Mouse (Mus musculus): ENCODE data around the gene Zfp992. TPM values are rescaled to one million over a fixed set of nuclear protein-coding genes. Genes with fewer than 3 reads are reported as not detected.
A peak's percentile ranks its signal among the peaks of the same experiment; 100 is the strongest.
"Not testable (repeated sequence)": the region's sequence is repeated elsewhere in the genome, so short reads cannot be mapped to it uniquely, and the experiment has no call there.

Zfp992 gene
- polyA plus RNA-seq, 1 experiment from 2014 or later, result 3.0 TPM

DNA sequence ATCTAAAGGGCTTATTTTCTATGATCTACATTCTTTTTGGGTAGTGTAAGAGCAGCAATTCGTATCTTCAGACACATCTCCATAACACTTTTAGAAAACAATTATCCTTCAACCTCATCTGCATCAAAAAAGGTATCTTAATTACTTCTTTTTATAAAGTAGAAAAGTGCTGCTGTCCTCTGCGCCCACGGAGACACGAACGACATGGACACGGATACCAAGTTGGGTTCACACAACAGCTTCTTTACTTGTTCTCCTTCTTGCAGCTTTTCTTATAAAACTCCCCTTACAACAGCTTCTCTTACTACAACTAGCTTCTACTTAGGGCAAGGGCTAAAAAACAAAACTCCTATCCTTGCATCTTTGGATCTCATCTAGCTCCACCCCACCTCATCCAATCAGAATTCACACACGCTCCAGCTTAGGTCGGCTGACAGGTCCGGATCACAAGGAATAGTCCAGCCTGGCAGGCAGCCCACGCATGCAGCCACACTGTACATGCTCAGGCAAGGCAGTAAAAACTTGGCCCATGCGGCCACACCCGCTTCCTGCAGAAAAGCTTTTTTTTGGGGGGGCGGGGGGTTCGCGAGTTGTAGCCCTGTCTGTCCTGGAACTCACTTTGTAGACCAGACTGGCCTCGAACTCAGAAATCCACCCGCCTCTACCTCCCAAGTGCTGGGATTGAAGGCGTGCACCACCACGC lies 15.0 kb downstream of the Zfp992 start:
- not testable (repeated sequence) for H3K9me3 ChIP-seq (ENCODE audit: control insufficient read depth, low read length); H3K27ac ChIP-seq (ENCODE audit: low read length); H3K4me2 ChIP-seq (ENCODE audit: low read depth, low read length); H3K27me3 ChIP-seq (replicated peaks; ENCODE audit: control insufficient read depth, insufficient read depth, low read length); ATAC-seq; H3K4me3 ChIP-seq (ENCODE audit: low read length); H3K36me3 ChIP-seq (ENCODE audit: control insufficient read depth, insufficient read depth, low read length); H3K9ac ChIP-seq (ENCODE audit: low read depth, low read length); H3K4me1 ChIP-seq (ENCODE audit: control insufficient read depth, insufficient read depth, low read length)
- WGBS, result 86% methylated on average over 17 of the region's 19 CpGs

- H3K4me3 ChIP-seq (ENCODE audit: low read length), result not testable (repeated sequence)
These were observed 21.2 kb downstream of the Zfp992 start for GRCm38 (mm10) chr4:146469984-146470383.

DNA sequence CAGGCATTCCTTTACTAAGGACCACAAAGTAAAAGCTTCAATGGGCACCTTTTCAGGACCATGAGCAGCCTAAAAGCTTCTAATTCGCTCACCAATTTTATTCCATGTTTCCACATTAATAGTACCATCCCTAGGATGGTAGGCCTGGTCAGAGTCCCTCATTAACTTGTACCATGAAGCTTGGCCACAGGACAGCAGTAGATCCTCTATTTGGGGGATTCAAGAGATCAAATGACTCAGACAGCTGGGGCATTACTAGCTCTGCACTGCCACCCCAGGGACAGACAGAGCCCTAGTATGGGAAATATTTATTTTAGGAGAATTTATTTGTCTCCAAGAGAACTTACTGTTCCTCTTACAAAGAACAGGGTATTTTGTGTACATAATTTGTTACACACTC lies 25.4 kb downstream of the Zfp992 start:
- not testable (repeated sequence) for H3K9ac ChIP-seq (ENCODE audit: low read depth, low read length); H3K4me1 ChIP-seq (ENCODE audit: control insufficient read depth, insufficient read depth, low read length); H3K36me3 ChIP-seq (ENCODE audit: control insufficient read depth, insufficient read depth, low read length); H3K4me2 ChIP-seq (ENCODE audit: low read depth, low read length); H3K27ac ChIP-seq (ENCODE audit: low read length); H3K27me3 ChIP-seq (replicated peaks; ENCODE audit: control insufficient read depth, insufficient read depth, low read length); H3K4me3 ChIP-seq (ENCODE audit: low read length)
- peaks cover 20% of the 10 kb centered on the region for H3K9me3 ChIP-seq (ENCODE audit: control insufficient read depth, low read length)
- whole genome bisulfite sequencing, result no CpG with 5 or more reads among the region's 1 CpGs
- peak; percentile 19; the same call in 1 of the 2 replicates for ATAC-seq

More at GRCm38 (mm10) chr4:146469984-146470383, 21.2 kb downstream of the Zfp992 start:
- H3K4me1 ChIP-seq (ENCODE audit: control insufficient read depth, insufficient read depth, low read length); H3K4me2 ChIP-seq (ENCODE audit: low read depth, low read length); H3K27me3 ChIP-seq (replicated peaks; ENCODE audit: control insufficient read depth, insufficient read depth, low read length); H3K9me3 ChIP-seq (ENCODE audit: control insufficient read depth, low read length); H3K27ac ChIP-seq (ENCODE audit: low read length); H3K9ac ChIP-seq (ENCODE audit: low read depth, low read length); H3K36me3 ChIP-seq (ENCODE audit: control insufficient read depth, insufficient read depth, low read length): not testable (repeated sequence)
- ATAC-seq, result 0 out of 2 replicates have a peak, but pooled peaks have one; percentile 11
- WGBS, result 94% methylated on average over 10 of the region's 12 CpGs

- not testable (repeated sequence) for H3K4me3 ChIP-seq (ENCODE audit: low read length); H3K27ac ChIP-seq (ENCODE audit: low read length); H3K4me2 ChIP-seq (ENCODE audit: low read depth, low read length); H3K27me3 ChIP-seq (replicated peaks; ENCODE audit: control insufficient read depth, insufficient read depth, low read length); H3K9ac ChIP-seq (ENCODE audit: low read depth, low read length); H3K36me3 ChIP-seq (ENCODE audit: control insufficient read depth, insufficient read depth, low read length); H3K4me1 ChIP-seq (ENCODE audit: control insufficient read depth, insufficient read depth, low read length)
- H3K9me3 ChIP-seq (ENCODE audit: control insufficient read depth, low read length), result peaks cover 17% of the 10 kb centered on the region
- 53% methylated on average over 56 of the region's 94 CpGs for WGBS
- peak; percentile 79 for ATAC-seq
These were observed 26.2 kb downstream of the Zfp992 start for GRCm38 (mm10) chr4:146474716-146475676.

GRCm38 (mm10) chr4:146476260-146476659 lies 27.4 kb downstream of the Zfp992 start:
- ATAC-seq, result not testable (repeated sequence)
- peaks cover 23% of the 10 kb centered on the region for H3K9me3 ChIP-seq (ENCODE audit: control insufficient read depth, low read length)
- 96% methylated on average over 2 of the region's 2 CpGs for WGBS

GRCm38 (mm10) chr4:146476959-146477358 lies 28.1 kb downstream of the Zfp992 start:
- WGBS, result 82% methylated on average over 3 of the region's 3 CpGs
- not testable (repeated sequence) for H3K4me3 ChIP-seq (ENCODE audit: low read length); H3K4me2 ChIP-seq (ENCODE audit: low read depth, low read length); ATAC-seq; H3K36me3 ChIP-seq (ENCODE audit: control insufficient read depth, insufficient read depth, low read length); H3K9ac ChIP-seq (ENCODE audit: low read depth, low read length); H3K27me3 ChIP-seq (replicated peaks; ENCODE audit: control insufficient read depth, insufficient read depth, low read length); H3K27ac ChIP-seq (ENCODE audit: low read length); H3K4me1 ChIP-seq (ENCODE audit: control insufficient read depth, insufficient read depth, low read length)
- peaks cover 28% of the 10 kb centered on the region for H3K9me3 ChIP-seq (ENCODE audit: control insufficient read depth, low read length)

More at GRCm38 (mm10) chr4:146476260-146476659, 27.4 kb downstream of the Zfp992 start:
- H3K4me3 ChIP-seq (ENCODE audit: low read length); H3K36me3 ChIP-seq (ENCODE audit: control insufficient read depth, insufficient read depth, low read length); H3K27me3 ChIP-seq (replicated peaks; ENCODE audit: control insufficient read depth, insufficient read depth, low read length); H3K9ac ChIP-seq (ENCODE audit: low read depth, low read length); H3K4me2 ChIP-seq (ENCODE audit: low read depth, low read length); H3K27ac ChIP-seq (ENCODE audit: low read length); H3K4me1 ChIP-seq (ENCODE audit: control insufficient read depth, insufficient read depth, low read length): not testable (repeated sequence)

DNA sequence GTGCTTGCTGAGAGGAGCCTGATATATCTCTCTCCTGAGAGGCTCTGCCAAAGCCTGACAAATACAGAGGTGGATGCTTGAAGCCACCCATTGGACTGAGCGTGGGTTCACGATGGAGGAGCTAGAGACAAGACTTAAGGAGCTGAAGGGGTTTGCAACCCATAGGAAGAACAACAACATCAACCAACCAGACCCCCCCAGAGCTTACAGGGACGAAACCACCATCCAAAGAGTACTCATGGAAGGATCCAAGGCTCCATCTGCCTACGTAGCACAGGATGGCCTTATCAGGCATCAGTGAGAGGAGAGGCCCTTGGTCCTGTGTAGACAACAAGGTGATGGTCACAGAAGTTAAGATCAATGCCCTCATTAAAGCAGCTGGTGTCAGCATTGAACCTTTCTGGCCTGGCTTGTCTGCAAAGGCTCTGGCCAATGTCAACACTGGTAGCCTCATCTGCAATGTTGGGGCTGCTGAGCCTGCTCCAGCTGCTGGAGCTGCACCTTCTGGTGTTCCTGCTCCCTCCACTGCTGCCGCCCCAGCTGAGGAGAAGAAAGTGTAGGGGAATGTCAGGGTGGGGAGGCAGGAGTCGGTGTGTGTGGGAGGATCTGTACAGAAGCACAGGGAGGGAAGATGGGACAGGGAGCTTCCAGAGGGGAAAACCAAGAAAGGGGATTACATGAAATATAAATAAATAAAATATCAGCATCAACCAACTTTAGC lies 31.7 kb downstream of the Zfp992 start:
- not testable (repeated sequence) for H3K9ac ChIP-seq (ENCODE audit: low read depth, low read length); H3K4me1 ChIP-seq (ENCODE audit: control insufficient read depth, insufficient read depth, low read length); H3K4me2 ChIP-seq (ENCODE audit: low read depth, low read length); H3K4me3 ChIP-seq (ENCODE audit: low read length); H3K27me3 ChIP-seq (replicated peaks; ENCODE audit: control insufficient read depth, insufficient read depth, low read length); H3K36me3 ChIP-seq (ENCODE audit: control insufficient read depth, insufficient read depth, low read length); H3K27ac ChIP-seq (ENCODE audit: low read length)
- peak; percentile 27; the same call in 1 of the 2 replicates for ATAC-seq
- WGBS, result 70% methylated on average over 6 of the region's 6 CpGs
- peaks cover 52% of the 10 kb centered on the region for H3K9me3 ChIP-seq (ENCODE audit: control insufficient read depth, low read length)

GRCm38 (mm10) chr4:146482546-146482945 lies 33.7 kb downstream of the Zfp992 start:
- H3K4me1 ChIP-seq (ENCODE audit: control insufficient read depth, insufficient read depth, low read length); H3K4me3 ChIP-seq (ENCODE audit: low read length); H3K4me2 ChIP-seq (ENCODE audit: low read depth, low read length); H3K9ac ChIP-seq (ENCODE audit: low read depth, low read length); H3K36me3 ChIP-seq (ENCODE audit: control insufficient read depth, insufficient read depth, low read length); H3K27ac ChIP-seq (ENCODE audit: low read length); ATAC-seq; H3K27me3 ChIP-seq (replicated peaks; ENCODE audit: control insufficient read depth, insufficient read depth, low read length): not testable (repeated sequence)
- WGBS, result 88% methylated on average over 10 of the region's 10 CpGs
- H3K9me3 ChIP-seq (ENCODE audit: control insufficient read depth, low read length), result peaks cover 44% of the 10 kb centered on the region
